9 mouse cellular contexts compared by ENCODE assay signal in genomic region chr8:57530238-57530637, GRCm38 (mm10). TPM values are rescaled to one million over a fixed set of nuclear protein-coding genes. Genes with fewer than 3 reads are reported as not detected.
A peak's percentile ranks its signal among the peaks of the same experiment; 100 is the strongest.
DNase-seq lines count a peak whose midpoint lies in the region; ATAC-seq and TF ChIP-seq lines count a peak whose summit lies in the region.
"Had no signal": no experiment of that assay in that cellular context is flagged by ENCODE, and none has a peak within 500 bp of the region (broad histone marks: within the 10 kb centered on the region; RNA-seq: fewer than 3 reads in every experiment).

No protein-coding gene starts in this region.

- no peak for TF ChIP-seq POLR2A in bone marrow macrophage, adult 2 months (IDR thresholded peaks at IDR 0.05; ENCODE audit: borderline replicate concordance, low read depth, low read length)
- TF ChIP-seq POLR2A in thymus, adult 2 months (IDR thresholded peaks at IDR 0.05; ENCODE audit: control insufficient read depth, extremely low read depth, insufficient read depth, low read length, poor library complexity): no peak

- TF ChIP-seq CTCF in bone marrow macrophage, adult 2 months (IDR thresholded peaks at IDR 0.05; ENCODE audit: low read depth, low read length): no peak
- TF ChIP-seq CTCF in thymus, adult 2 months (IDR thresholded peaks at IDR 0.05; ENCODE audit: borderline replicate concordance, control insufficient read depth, extremely low read depth, insufficient read depth, low read length, poor library complexity): no peak

- DNase-seq in heart, embryonic 10.5 days (ENCODE audit: low spot score): no peak
- no peak for DNase-seq in heart, adult 11 months
- DNase-seq in kidney, postnatal 14 days: no peak
- no peak for DNase-seq in thymus, adult 2 months

- 87% methylated on average over 13 of the region's 13 CpGs for WGBS in heart, embryonic 10.5 days
- 92% methylated on average over 13 of the region's 13 CpGs for WGBS in kidney, embryonic 16.5 days
- WGBS in lung, embryonic 16.5 days: 69% methylated on average over 13 of the region's 13 CpGs
- 96% methylated on average over 13 of the region's 13 CpGs for WGBS in thymus, adult 2 months

- no peaks in the 10 kb centered on the region; the same call in 1 of the 2 replicates for H3K4me1 ChIP-seq in heart, embryonic 10.5 days
- H3K4me1 ChIP-seq in kidney, embryonic 16.5 days (ENCODE audit: insufficient read depth, low read length): 0 out of 2 replicates have a peak, but pooled peaks cover 3% of the 10 kb centered on the region
- H3K4me1 ChIP-seq in bone marrow macrophage, adult 2 months (ENCODE audit: control insufficient read depth, insufficient read depth, low read length): peaks cover 11% of the 10 kb centered on the region
- peaks cover 3% of the 10 kb centered on the region; the same call in 1 of the 2 replicates for H3K4me1 ChIP-seq in lung, embryonic 16.5 days (replicated peaks; ENCODE audit: control insufficient read depth, insufficient read depth, low read length)
- no peaks in the 10 kb centered on the region for H3K4me1 ChIP-seq in thymus, adult 2 months (replicated peaks; ENCODE audit: control insufficient read depth, insufficient read depth, low read length)
- H3K4me1 ChIP-seq: embryonic facial prominence, embryonic 12.5 days had no signal

- 0 out of 2 replicates have a peak overlapping the region, but pooled peaks have one; percentile 1 for H3K9ac ChIP-seq in kidney, embryonic 16.5 days (replicated peaks; ENCODE audit: low read length)
- peak overlapping the region; percentile 57 for H3K9ac ChIP-seq in lung, embryonic 16.5 days (ENCODE audit: low read length)
- H3K9ac ChIP-seq: embryonic facial prominence, embryonic 12.5 days had no signal

- no peaks in the 10 kb centered on the region for H3K27me3 ChIP-seq in heart, embryonic 10.5 days (ENCODE audit: insufficient read depth, poor library complexity, severe bottlenecking)
- H3K27me3 ChIP-seq in kidney, embryonic 16.5 days (ENCODE audit: insufficient read depth, low read length): no peaks in the 10 kb centered on the region
- no peaks in the 10 kb centered on the region for H3K27me3 ChIP-seq in lung, embryonic 16.5 days (ENCODE audit: control insufficient read depth, insufficient read depth, low read depth, low read length)
- H3K27me3 ChIP-seq in thymus, adult 2 months (ENCODE audit: control insufficient read depth, insufficient read depth, low read length): no peaks in the 10 kb centered on the region
- H3K27me3 ChIP-seq: embryonic facial prominence, embryonic 12.5 days had no signal

- H3K9me3 ChIP-seq in heart, embryonic 10.5 days: 0 out of 2 replicates have a peak, but pooled peaks cover 3% of the 10 kb centered on the region
- H3K9me3 ChIP-seq in kidney, embryonic 16.5 days (ENCODE audit: low read length): peaks cover 2% of the 10 kb centered on the region; the same call in 1 of the 2 replicates
- no peaks in the 10 kb centered on the region for H3K9me3 ChIP-seq in lung, embryonic 16.5 days (ENCODE audit: control insufficient read depth, low read length)
- H3K9me3 ChIP-seq: embryonic facial prominence, embryonic 12.5 days had no signal

- H3K27ac ChIP-seq in heart, embryonic 10.5 days: 0 out of 2 replicates have a peak overlapping the region, but pooled peaks have one; percentile 75
- no peak overlapping the region for H3K27ac ChIP-seq in kidney, embryonic 16.5 days (ENCODE audit: low read length)
- peak overlapping the region; percentile 86 for H3K27ac ChIP-seq in bone marrow macrophage, adult 2 months (ENCODE audit: insufficient read depth, low read depth, low read length)
- peak overlapping the region; percentile 61 for H3K27ac ChIP-seq in lung, embryonic 16.5 days (ENCODE audit: low read length)
- H3K27ac ChIP-seq in thymus, adult 2 months (ENCODE audit: control insufficient read depth, insufficient read depth, low read length): no peak overlapping the region
- H3K27ac ChIP-seq: embryonic facial prominence, embryonic 12.5 days had no signal

- ATAC-seq in kidney, embryonic 16.5 days (ENCODE audit: low FRiP score, low TSS enrichment): no peak
- peak; percentile 26 for ATAC-seq in lung, embryonic 16.5 days (ENCODE audit: low read depth)
- no peak for ATAC-seq in erythroid progenitor cell, adult 5-6 weeks (replicated peaks; ENCODE audit: low FRiP score, poor library complexity, severe bottlenecking)

- H3K4me3 ChIP-seq in heart, embryonic 10.5 days: 0 out of 2 replicates have a peak overlapping the region, but pooled peaks have one; percentile 35
- H3K4me3 ChIP-seq in kidney, embryonic 16.5 days (ENCODE audit: low read length): peak overlapping the region; percentile 16; the same call in 1 of the 2 replicates
- peak overlapping the region; percentile 15; the same call in 1 of the 2 replicates for H3K4me3 ChIP-seq in bone marrow macrophage, adult 2 months (ENCODE audit: insufficient read depth, low read length)
- H3K4me3 ChIP-seq in lung, embryonic 16.5 days (ENCODE audit: low read length): peak overlapping the region; percentile 39
- H3K4me3 ChIP-seq in thymus, adult 2 months (ENCODE audit: control insufficient read depth, insufficient read depth, low read length): no peak overlapping the region
- H3K4me3 ChIP-seq: embryonic facial prominence, embryonic 12.5 days had no signal

- H3K4me2 ChIP-seq in kidney, embryonic 16.5 days (replicated peaks; ENCODE audit: low read depth, low read length): peak overlapping the region; percentile 33; the same call in 1 of the 2 replicates
- H3K4me2 ChIP-seq in lung, embryonic 16.5 days (ENCODE audit: low read depth, low read length): peak overlapping the region; percentile 51
- H3K4me2 ChIP-seq: embryonic facial prominence, embryonic 12.5 days had no signal

- H3K36me3 ChIP-seq in heart, embryonic 10.5 days: peaks cover 5% of the 10 kb centered on the region; the same call in 1 of the 2 replicates
- peaks cover 9% of the 10 kb centered on the region for H3K36me3 ChIP-seq in kidney, embryonic 16.5 days (ENCODE audit: insufficient read depth, low read length)
- peaks cover 4% of the 10 kb centered on the region; the same call in 1 of the 2 replicates for H3K36me3 ChIP-seq in lung, embryonic 16.5 days (ENCODE audit: control insufficient read depth, insufficient read depth, low read length)
- H3K36me3 ChIP-seq in thymus, adult 2 months (ENCODE audit: control insufficient read depth, insufficient read depth, low read length): peaks cover 13% of the 10 kb centered on the region

RNA-seq across cellular contexts. Expression of gene Hmgb2, which starts 18.5 kb away (rescaled TPM):
- 284 and 384 TPM in 2 replicates for polyA plus RNA-seq in heart, embryonic 10.5 days (2016; fragmentation: Nextera tagmentation; extraction: Ambion mirVana)
- 309 and 369 TPM in 2 replicates for polyA plus RNA-seq in kidney, embryonic 16.5 days (2015; fragmentation: Nextera tagmentation; extraction: Ambion mirVana)
- 55.6 and 95.1 TPM in 2 replicates for polyA plus RNA-seq in bone marrow macrophage, adult 2 months (2012; ENCODE audit: insufficient read depth, insufficient read length, missing spikeins)
- 440 and 491 TPM in 2 replicates for polyA plus RNA-seq in lung, embryonic 16.5 days (2015; fragmentation: Nextera tagmentation; extraction: Ambion mirVana)
- total RNA-seq in erythroid progenitor cell, adult 5-6 weeks (2015; ENCODE audit: low replicate concordance): 755 and 757 TPM in 2 replicates
- 675 and 1,030 TPM in 2 replicates for total RNA-seq in erythroid progenitor cell, adult 5-6 weeks (2017; ENCODE audit: low replicate concordance)
- polyA plus RNA-seq in thymus, adult 2 months (2012; rRNA removed): 64.0 and 93.8 TPM in 2 replicates

RNA-seq across cellular contexts. Expression of gene Sap30, which starts 42.6 kb away (rescaled TPM):
- 45.3 and 66.4 TPM in 2 replicates for polyA plus RNA-seq in heart, embryonic 10.5 days (2016; fragmentation: Nextera tagmentation; extraction: Ambion mirVana)
- 29.0 and 32.5 TPM in 2 replicates for polyA plus RNA-seq in kidney, embryonic 16.5 days (2015; fragmentation: Nextera tagmentation; extraction: Ambion mirVana)
- polyA plus RNA-seq in bone marrow macrophage, adult 2 months (2012; ENCODE audit: insufficient read depth, insufficient read length, missing spikeins): 47.8 and 50.9 TPM in 2 replicates
- 26.7 and 28.1 TPM in 2 replicates for polyA plus RNA-seq in lung, embryonic 16.5 days (2015; fragmentation: Nextera tagmentation; extraction: Ambion mirVana)
- 19.7 and 29.9 TPM in 2 replicates for total RNA-seq in erythroid progenitor cell, adult 5-6 weeks (2015; ENCODE audit: low replicate concordance)
- 24.9 and 33.8 TPM in 2 replicates for total RNA-seq in erythroid progenitor cell, adult 5-6 weeks (2017; ENCODE audit: low replicate concordance)
- polyA plus RNA-seq in thymus, adult 2 months (2012; rRNA removed): 19.4 and 27.6 TPM in 2 replicates

Comparison
In these comparisons a context has a peak if more than half of its experiments do, and no peak if none do; other contexts are left out.
1. H3K27ac ChIP-seq: peak in heart, embryonic 10.5 days (single experiment), bone marrow macrophage, adult 2 months (single experiment) and lung, embryonic 16.5 days (single experiment); none in kidney, embryonic 16.5 days (single experiment) and thymus, adult 2 months (single experiment).